Mouse (Mus musculus) midbrain, postnatal 0 days (tissue): ENCODE results near the gene Nod1. TPM values are rescaled to one million over a fixed set of nuclear protein-coding genes. Genes with fewer than 3 reads are reported as not detected.

ENCODE experiments used
- ATAC-seq: fragments of 200-750 bp; cut with Nextera tagmentation; 2 replicates; pipeline ENCODE4 v1.8.0; 2017; ENCODE audit warnings: moderate number of reproducible peaks, mild to moderate bottlenecking, moderate TSS enrichment, moderate library complexity; ENCODE audit not compliant: low FRiP score
- DNase-seq: peaks from one replicate; pipeline ENCODE4 v3.0.0-alpha.2; 2015; ENCODE audit warnings: low spot score
- H3K27ac ChIP-seq: fragments of 300-500 bp; sonication (generic); 2 replicates; pipeline ENCODE4 v1.5.1; 2014; ENCODE audit warnings: low read depth, mild to moderate bottlenecking, low read length, mixed read lengths
- H3K27me3 ChIP-seq: fragments of 300-500 bp; sonication (generic); 2 replicates; pipeline ENCODE4 v1.6.1; 2014; ENCODE audit warnings: low read length, control low read depth, mixed read lengths; ENCODE audit not compliant: insufficient read depth
- H3K36me3 ChIP-seq: fragments of 300-500 bp; sonication (generic); 2 replicates; pipeline ENCODE4 v1.6.1; 2014; ENCODE audit warnings: low read length, control low read depth, mixed read lengths; ENCODE audit not compliant: insufficient read depth
- H3K4me1 ChIP-seq: fragments of 300-500 bp; sonication (generic); 2 replicates; pipeline ENCODE4 v1.6.1; 2014; ENCODE audit warnings: mild to moderate bottlenecking, control low read depth, antibody characterized with exemption, low read length, mixed read lengths; ENCODE audit not compliant: insufficient read depth
- H3K4me2 ChIP-seq: fragments of 300-500 bp; sonication (generic); 2 replicates; pipeline ENCODE4 v1.6.1; 2014; ENCODE audit warnings: low read depth, mild to moderate bottlenecking, low read length, mixed read lengths; ENCODE audit not compliant: poor library complexity, severe bottlenecking
- H3K4me3 ChIP-seq: fragments of 300-500 bp; sonication (generic); 2 replicates; pipeline ENCODE4 v1.5.1; 2014; ENCODE audit warnings: low read depth, mild to moderate bottlenecking, low read length, moderate library complexity
- H3K9ac ChIP-seq: fragments of 300-500 bp; sonication (generic); replicated peaks from 2 replicates; pipeline ENCODE4 v1.6.1; 2014; ENCODE audit warnings: mild to moderate bottlenecking, low read length, moderate library complexity, mixed read lengths; ENCODE audit not compliant: poor library complexity, severe bottlenecking
- H3K9me3 ChIP-seq: fragments of 300-500 bp; sonication (generic); 2 replicates; pipeline ENCODE4 v1.6.1; 2016; ENCODE audit warnings: low read length, control low read depth
- CTCF ChIP-seq: IDR thresholded peaks from 2 replicates; pipeline ENCODE4 v1.5.1; 2016; ENCODE audit warnings: antibody characterized with exemption, mild to moderate bottlenecking
- WGBS: fragments of 180-500 bp; shearing (Covaris S2); extraction: QIAGEN DNeasy Blood & Tissue Kit; methylation state at CpG from one replicate; pipeline ENCODE4 v1.1.7; 2014; 5-methylcytosine and 5-hydroxymethylcytosine counted together
- polyA plus RNA-seq: library from polyadenylated mRNA; unstranded; fragments of >200 nt; fragmentation: Nextera tagmentation; extraction: Ambion mirVana; gene quantifications from 2 replicates; pipeline ENCODE4 v1.2.1, GENCODE M21; 2015
- total RNA-seq: library from RNA; depleted of rRNA; stranded (reverse); fragments of >200 nt; gene quantifications from 2 replicates; pipeline ENCODE4 v1.2.3, GENCODE M21; 2014; rRNA removed

The Nod1 gene
- 3.3 and 8.3 TPM in 2 replicates for total RNA-seq
- polyA plus RNA-seq = 1.5 and 1.7 TPM in 2 replicates

DNA sequence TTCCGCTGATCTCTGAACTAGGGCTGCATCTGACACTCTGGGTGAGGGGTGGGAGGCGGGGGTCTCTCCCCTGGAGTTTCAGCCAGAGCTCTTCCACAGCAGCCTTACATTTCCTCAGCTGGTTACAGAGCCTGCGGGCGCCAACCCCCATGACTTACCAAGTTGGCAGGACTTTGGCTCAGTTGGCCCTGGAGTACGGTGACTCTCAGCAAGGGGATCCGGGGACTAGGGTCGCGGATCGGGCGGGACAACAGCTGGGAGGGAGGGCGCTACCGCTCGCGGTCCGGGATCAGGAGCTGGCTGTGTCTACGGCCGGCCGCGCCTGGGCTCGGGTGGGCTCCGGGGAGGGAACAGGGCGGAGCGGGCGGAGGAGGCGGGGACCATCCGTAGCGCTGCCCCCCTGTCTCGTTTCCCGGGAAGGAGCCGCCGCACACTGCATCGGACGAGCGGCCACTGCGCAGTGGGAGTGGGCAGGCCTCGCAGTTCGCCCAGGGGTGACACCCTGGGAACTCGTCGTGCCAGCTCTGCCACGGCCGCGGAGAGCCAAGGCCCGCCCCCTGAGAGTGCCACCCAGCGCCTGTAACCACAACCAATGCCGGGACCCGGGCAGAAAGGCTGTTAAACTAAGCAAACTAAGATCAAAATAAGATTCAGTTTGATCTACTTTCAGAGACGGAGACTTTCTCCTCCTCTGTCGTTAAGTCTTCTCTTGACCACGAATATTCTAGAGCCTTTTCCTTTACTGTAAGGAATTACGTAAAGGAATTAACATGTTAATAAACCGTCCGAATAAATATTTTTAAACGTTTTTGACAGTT lies at the start of gene Nod1:
Nod1 (minus strand) TSS at position 502 of the 818 bp plus-strand sequence.
- H3K9ac ChIP-seq = peak within 1 kb of the TSS; percentile 62
- ATAC-seq = peak; percentile 80
- peak within 1 kb of the TSS; percentile 96 for H3K4me2 ChIP-seq
- peak within 1 kb of the TSS; percentile 60 for H3K4me3 ChIP-seq
- H3K4me1 ChIP-seq = no peaks in the 10 kb centered on the region
- WGBS = 2% methylated on average over 46 of the region's 53 CpGs
- H3K27me3 ChIP-seq = peaks cover 3% of the 10 kb centered on the region
- H3K9me3 ChIP-seq = no peaks in the 10 kb centered on the region
- peak; percentile 58 for DNase-seq
- no peaks in the 10 kb centered on the region for H3K36me3 ChIP-seq
- no peak within 1 kb of the TSS for H3K27ac ChIP-seq
- no peak for TF ChIP-seq CTCF

DNA sequence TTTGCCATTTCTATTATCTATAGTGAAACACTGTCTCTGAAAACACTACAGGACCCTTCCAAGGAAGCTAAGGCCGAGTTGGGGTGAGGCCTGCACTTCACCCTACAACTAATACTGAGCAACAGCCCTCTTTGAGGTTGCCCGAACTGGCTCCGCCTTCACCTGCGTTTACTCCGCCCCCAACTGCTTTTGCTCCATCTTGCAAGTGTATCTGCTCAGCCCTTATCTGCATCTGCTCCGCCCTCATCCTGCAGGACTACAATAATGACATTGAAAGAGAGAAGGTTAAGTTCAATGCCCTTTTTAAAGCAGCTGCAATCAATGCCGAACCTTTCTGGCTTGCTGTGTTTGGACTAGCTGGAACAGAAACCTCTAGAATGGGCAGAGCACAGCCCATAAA lies 49.4 kb upstream of the Nod1 start:
- TF ChIP-seq CTCF = no peak
- Histone ChIP-seq H3K27me3 (no peaks in the 10 kb centered on the region), H3K4me3 (no peak overlapping the region), H3K4me1 (no peaks in the 10 kb centered on the region), H3K9me3 (no peaks in the 10 kb centered on the region), H3K4me2 (no peak overlapping the region), H3K36me3 (no peaks in the 10 kb centered on the region), H3K9ac (no peak overlapping the region), H3K27ac (no peak overlapping the region)
- DNase-seq (no peak), ATAC-seq (no peak)
- 83% methylated on average over 7 of the region's 7 CpGs for WGBS

DNA sequence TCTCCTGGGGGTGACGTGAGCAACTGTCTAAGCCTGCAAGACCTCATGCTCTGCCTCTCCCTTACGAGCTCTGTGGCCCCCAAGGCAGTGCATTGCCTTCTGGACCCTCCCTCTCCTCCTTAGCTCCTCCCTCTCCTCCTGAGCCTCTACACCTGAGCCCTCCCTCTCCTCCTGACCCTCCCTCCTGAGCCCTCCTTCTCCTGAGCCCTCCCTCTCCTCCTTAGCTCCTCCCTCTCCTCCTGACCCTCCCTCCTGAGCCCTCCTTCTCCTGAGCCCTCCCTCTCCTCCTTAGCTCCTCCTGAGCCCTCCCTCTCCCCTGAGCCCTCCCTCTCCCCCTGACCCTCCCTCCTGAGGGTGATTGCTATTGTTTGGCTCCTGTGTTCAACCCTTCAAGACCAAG lies 46.0 kb upstream of the Nod1 start:
- Histone ChIP-seq H3K27me3 (no peaks in the 10 kb centered on the region), H3K9ac (no peak overlapping the region), H3K4me3 (no peak overlapping the region), H3K36me3 (no peaks in the 10 kb centered on the region), H3K4me1 (no peaks in the 10 kb centered on the region), H3K9me3 (no peaks in the 10 kb centered on the region), H3K4me2 (no peak overlapping the region), H3K27ac (no peak overlapping the region)
- DNase-seq (no peak), ATAC-seq (no peak)
- no peak for TF ChIP-seq CTCF
- 85% methylated on average over 2 of the region's 2 CpGs for WGBS

DNA sequence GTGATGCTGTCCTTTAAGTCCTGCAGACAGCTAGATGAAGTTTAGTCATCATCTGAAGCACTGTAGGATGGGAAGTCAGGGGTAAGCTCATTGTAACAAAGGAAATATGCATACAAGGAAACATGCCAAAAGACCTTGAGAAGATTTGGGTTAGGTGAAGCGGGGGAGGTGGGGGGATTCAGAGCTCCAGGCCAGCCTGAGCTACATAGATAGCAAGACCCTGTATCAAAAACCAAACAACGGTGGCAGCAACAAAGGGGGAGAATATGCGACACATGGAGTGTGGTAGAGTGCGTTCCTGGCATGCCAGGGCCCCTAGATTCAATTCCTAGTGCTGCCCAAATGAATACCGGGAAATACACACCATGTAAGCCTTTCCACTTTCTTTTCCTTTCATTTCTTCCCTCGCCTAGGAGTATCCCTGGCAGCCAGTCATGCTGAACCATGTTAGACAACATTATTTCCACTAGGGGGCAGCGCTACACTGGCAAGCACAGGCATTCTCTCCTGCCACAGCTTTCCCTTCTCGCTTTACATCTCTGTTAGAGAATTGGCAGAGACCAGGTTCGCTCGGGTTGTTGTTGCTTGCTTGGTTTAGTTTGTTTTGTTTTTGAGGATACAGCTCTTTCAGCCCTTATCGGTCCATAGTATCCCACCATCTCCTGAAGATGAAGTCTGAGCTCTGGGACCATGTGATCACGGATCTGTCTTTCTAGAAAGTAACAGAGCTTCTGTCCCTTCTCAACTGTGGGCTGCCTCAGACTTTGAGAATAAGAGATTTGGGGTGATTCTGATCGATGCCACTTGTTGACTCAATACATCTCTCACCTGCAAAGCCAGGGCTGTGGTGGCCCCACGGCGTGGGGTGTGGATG lies 44.5 kb upstream of the Nod1 start:
- H3K9ac ChIP-seq = no peak overlapping the region
- no peaks in the 10 kb centered on the region for H3K27me3 ChIP-seq
- WGBS = 24% methylated on average over 15 of the region's 15 CpGs
- H3K4me2 ChIP-seq = peak overlapping the region; percentile 15; the same call in 1 of the 2 replicates
- H3K9me3 ChIP-seq = no peaks in the 10 kb centered on the region
- H3K36me3 ChIP-seq = no peaks in the 10 kb centered on the region
- DNase-seq = peak; percentile 92
- no peak overlapping the region for H3K27ac ChIP-seq
- ATAC-seq = peak; percentile 77
- no peaks in the 10 kb centered on the region for H3K4me1 ChIP-seq
- no peak overlapping the region for H3K4me3 ChIP-seq
- peak; percentile 99 for TF ChIP-seq CTCF

DNA sequence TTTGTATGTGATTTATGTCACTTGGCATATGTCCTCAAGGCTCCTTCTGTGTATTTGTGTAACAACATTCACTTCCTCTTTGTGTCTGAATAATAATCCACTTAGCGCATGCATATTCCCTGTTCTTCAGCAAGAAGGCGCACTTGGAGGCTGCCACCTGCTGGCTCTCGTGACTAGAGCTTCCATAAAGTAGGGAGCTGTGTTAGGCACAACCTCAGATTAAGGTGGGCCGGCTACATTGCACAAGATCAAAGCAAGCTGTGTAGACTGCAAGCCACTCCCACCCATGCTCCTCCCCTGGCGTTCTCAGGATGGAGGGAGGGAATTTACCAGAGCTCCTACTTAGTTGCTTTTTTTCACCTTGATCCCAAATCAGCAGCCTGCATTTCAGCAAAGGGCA lies 43.8 kb upstream of the Nod1 start:
- peak; percentile 63; the same call in 1 of the 2 replicates for ATAC-seq
- 16% methylated on average over 5 of the region's 5 CpGs for WGBS

More for the DNA sequence above, 43.8 kb upstream of the Nod1 start:
- no peak overlapping the region for H3K4me2 ChIP-seq
- H3K4me1 ChIP-seq = no peaks in the 10 kb centered on the region
- no peaks in the 10 kb centered on the region for H3K36me3 ChIP-seq
- no peaks in the 10 kb centered on the region for H3K27me3 ChIP-seq
- no peak overlapping the region for H3K4me3 ChIP-seq
- no peaks in the 10 kb centered on the region for H3K9me3 ChIP-seq
- DNase-seq = peak; percentile 65
- no peak overlapping the region for H3K9ac ChIP-seq
- peak; percentile 88 for TF ChIP-seq CTCF
- H3K27ac ChIP-seq = no peak overlapping the region
